Mouse (Mus musculus): ENCODE measurements around the gene Myl6. TPM values are rescaled to one million over a fixed set of nuclear protein-coding genes. Genes with fewer than 3 reads are reported as not detected.

The Myl6 gene
- total RNA-seq, 4 experiments from 2014 or later = 125 to 188 (median 158) TPM

- no peak for DNase-seq (ENCODE audit: low spot score in 2 of 2)
These were observed 4.2 kb downstream of the Myl6 start for GRCm38 (mm10) chr10:128489785-128490184.

DNA sequence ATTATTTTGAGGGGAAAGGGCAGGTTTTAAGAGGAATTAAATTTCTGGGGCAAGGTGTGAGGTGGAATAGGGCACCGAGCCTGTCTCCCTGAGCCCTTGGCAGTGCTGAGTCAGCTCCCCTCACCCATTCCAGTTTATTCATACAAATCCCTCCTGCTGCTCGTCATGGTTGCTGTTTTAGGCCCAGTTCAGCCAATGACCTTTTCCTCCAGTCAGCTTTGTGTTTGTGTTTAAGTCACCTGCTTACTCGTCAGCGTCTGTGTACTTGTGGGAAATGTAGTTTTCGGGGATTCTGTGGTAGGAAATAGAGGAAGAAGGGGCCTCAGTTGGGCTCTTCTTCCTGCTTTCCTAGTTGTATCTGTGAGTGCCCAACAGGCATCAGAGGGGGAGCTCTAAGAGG is 4.6 kb downstream of the Myl6 start:
- no peak for DNase-seq (ENCODE audit: low spot score in 2 of 2)

DNA sequence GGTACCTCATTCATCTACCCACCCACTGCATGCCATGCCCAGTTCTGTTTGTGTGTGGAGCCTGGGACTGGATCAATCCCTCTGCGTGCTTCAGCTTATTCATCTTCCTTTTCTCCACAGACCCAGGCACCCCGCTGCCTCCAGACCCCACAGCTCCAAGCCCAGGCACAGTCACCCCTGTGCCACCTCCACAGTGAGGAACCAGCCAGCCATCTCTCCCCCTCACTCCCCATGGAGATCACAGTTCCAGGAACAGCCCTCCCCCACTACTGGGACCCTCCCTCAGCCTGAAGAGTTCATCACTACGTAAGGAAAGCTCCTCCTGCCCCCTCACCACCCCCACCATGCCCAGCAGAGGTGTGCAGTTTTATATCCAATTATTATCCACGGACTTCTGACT is 5.2 kb downstream of the Myl6 start:
- DNase-seq (ENCODE audit: low spot score in 2 of 2) = no peak

- no peak for DNase-seq (ENCODE audit: low spot score in 2 of 2)
These were observed 5.9 kb downstream of the Myl6 start for GRCm38 (mm10) chr10:128487861-128488712.

DNA sequence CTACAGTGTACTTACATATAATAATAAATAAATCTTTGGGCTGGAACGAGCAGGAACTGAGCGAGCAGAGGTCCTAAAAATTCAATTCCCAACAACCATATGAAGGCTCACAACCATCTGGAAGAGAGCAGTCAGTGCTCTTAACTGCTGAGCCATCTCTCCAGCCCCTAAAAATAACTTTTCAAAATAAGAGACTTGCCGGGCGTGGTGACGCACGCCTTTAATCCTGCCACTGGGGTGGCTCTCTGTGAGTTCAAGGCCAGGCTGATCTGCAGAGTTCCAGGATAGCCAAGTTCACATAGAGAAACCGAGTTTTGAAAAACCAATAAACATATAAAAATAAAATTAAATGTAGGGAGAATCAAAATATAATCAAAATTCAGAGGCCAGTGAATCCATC is 7.6 kb downstream of the Myl6 start:
- DNase-seq (ENCODE audit: low spot score in 2 of 2) = no peak

DNA sequence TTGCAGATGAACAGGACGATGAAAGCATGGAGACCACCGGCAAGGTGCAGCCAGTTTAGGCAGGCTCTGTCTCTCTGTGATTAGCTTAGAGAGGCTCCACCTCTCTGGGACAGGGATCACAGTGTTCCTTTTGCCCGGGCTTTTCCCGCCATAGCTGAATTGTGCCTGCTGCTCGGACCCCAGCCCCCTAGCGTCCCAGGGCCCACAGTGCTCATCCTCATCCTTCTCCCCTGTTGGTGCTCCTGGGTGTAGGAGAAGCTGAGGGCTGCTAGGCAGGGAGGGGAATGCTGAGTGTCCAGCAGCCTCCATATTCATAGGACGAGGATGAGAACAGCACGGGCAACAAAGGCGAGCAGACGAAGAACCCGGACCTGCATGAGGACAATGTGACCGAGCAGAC is 19.6 kb downstream of the Myl6 start:
- DNase-seq (ENCODE audit: low spot score in 2 of 2) = no peak

DNA sequence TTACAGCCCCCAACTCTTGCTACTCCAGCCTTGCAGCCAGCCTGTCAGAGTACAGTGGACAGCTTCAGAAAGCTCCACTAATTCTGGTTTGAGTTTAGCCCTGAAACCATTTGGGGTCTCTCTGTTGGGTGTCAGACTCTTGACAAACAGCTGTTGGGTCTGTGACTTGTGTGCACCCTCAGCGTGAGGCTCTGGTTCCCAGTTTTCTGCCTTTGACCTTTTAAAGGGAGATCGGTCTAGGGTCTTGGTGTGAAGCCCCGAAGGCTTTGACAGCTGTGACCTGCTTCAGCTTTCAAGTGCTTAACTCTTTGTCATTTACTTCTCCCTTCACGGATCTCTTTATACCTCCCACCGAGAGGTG is 33.7 kb downstream of the Myl6 start:
- no peak for DNase-seq (ENCODE audit: low spot score in 2 of 2)

DNA sequence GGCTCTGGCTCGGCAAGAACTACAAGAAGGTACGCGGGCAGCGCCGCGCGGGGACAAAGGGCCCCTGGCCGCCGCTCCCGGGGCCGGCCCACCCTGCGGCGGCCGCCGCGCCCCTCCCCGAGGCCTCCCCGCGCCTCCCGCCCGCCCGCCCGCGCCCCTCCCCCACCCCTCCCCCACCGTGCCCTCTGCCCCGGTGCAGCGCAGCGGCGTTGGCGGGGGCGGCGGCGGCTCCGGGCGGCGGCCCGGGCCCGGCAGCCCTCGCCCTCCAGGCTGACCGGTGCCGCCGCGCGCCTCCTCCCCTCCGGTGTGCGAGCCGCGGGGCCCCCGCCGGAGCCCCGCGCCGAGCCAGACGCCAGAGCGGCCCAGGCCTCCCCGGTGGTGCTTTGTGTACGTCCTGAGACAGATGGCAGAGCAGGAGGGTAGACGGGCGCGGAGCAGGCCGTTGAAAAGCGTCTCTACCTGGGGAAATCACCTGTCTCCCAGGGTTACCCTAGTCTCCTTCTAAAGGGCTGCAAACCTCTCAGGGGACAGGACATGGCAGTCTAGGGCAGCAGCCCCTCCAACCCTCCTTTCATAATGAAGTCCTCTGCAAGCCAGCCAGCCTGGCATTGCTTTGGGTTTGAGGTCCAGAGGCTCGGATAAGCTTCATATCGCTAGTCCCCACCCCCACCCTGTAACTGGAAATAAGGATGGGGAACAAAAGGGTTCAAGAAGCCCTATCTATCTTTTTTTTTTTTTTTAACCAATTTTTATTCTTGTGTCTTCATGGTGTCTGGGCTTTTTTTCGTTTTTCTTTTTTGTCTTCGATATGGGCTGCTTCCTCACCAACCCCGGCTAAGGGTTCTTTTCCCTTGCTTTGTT is 34.3 kb downstream of the Myl6 start:
- no peak for DNase-seq (ENCODE audit: low spot score in 2 of 2)

DNA sequence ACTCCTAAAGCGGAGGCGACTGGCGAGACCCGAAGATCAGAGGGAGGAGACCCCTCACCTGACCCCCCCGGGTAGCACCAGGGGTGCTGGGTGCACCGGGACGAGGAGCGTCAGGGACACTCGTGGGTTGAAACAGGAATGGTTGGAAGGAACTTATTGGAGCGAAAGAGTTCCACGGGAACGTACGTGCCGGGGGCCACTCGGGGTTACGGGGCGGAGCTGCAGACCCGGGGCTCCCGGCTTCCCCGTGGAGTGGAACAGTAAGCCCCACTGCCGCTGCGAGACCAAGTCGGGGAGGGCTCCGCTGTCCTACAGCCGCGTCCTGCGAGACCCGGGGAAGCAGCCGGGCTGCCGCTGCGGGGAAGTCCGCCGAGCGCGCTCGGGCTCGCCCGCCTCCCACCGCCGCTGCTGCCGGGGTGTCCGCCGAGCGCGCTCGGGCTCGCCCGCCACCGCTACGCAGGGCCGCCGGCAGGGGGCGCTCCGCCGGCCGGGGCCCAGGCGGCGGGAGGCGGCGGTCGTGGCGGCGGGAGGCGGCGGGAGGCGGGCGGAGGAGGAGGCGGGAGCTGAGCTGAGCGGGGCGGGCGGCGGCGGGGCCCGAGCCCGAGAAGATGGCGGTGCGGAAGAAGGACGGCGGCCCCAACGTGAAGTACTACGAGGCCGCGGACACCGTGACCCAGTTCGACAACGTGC is 35.1 kb downstream of the Myl6 start, which contains the start of gene Smarcc2:
Gene Smarcc2, plus strand, starts transcription at position 530 of the 690 bp plus-strand sequence.
- DNase-seq (ENCODE audit: low spot score in 2 of 2) = peak; percentile 74 to 81

DNA sequence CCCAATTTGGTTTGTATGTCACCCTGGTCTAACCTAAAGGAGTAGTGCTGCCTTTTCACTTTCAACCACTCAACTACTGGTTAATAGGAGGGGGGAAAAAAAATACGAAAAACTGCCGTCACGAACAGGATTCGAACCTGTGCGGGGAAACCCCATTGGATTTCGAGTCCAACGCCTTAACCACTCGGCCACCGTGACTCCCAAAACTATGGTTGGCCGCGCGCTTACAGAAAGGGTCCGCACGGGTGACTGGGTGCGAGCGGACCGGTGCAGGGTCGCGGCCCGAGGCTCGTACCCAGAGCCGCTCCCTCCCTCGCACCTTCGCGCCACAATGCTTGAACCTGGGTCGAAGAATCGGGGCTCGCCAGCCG is 35.6 kb downstream of the Myl6 start:
- DNase-seq (ENCODE audit: low spot score in 2 of 2) = peak; percentile 81 to 83

DNA sequence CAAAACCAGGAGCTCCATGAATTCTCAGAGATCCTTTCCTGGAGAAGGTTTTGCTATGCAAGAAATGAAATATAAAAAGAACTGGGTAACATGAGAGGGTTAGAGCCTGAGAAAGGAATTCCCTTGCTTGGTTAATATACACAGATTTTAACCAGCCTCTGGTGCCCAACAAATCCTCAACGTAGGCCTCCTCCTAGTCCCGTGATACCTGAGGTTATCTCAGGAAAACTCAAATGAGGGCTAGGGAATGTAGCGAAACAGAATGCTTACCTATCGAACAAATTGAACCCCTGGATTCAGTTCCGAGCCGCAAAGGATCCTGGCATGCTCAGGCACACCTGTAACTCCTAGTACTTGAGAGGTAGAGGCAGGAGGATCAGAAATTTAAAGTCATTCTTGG is 36.3 kb downstream of the Myl6 start:
- DNase-seq (ENCODE audit: low spot score in 2 of 2) = no peak

DNA sequence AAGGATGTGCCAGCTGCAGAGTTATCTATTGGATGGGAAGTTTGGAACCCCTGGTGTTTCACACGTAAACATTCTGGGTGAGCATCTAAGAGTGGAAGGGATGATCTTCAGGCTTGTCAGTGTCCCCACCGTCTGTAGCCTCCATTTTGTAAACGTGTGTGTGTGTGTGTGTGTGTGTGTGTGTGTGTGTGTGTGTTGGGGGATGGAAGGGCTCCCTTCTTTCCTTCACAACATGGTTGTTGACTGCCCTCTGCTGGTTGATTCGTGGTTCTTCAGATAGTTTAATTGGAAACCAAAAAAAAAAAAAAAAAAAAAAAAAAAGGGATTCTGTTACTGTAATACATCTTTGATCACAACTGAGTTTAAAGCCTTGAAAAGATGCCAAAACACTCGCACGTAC is 38.7 kb downstream of the Myl6 start:
- peak; percentile 38 to 54 for DNase-seq (ENCODE audit: low spot score in 2 of 2)

GRCm38 (mm10) chr10:128454471-128454870 is 39.5 kb downstream of the Myl6 start:
- no peak for DNase-seq (ENCODE audit: low spot score in 2 of 2)

- DNase-seq (ENCODE audit: low spot score in 2 of 2) = no peak
These were observed 42.9 kb downstream of the Myl6 start for GRCm38 (mm10) chr10:128451014-128451413.

- no peak for DNase-seq (ENCODE audit: low spot score in 2 of 2)
These were observed 48.5 kb downstream of the Myl6 start for GRCm38 (mm10) chr10:128445407-128445806.

- no peak for DNase-seq (ENCODE audit: low spot score in 2 of 2)
These were observed 49.6 kb downstream of the Myl6 start for GRCm38 (mm10) chr10:128444354-128444753.

- no peak for DNase-seq (ENCODE audit: low spot score in 2 of 2)
These were observed 51.2 kb downstream of the Myl6 start for GRCm38 (mm10) chr10:128442718-128443117.

DNA sequence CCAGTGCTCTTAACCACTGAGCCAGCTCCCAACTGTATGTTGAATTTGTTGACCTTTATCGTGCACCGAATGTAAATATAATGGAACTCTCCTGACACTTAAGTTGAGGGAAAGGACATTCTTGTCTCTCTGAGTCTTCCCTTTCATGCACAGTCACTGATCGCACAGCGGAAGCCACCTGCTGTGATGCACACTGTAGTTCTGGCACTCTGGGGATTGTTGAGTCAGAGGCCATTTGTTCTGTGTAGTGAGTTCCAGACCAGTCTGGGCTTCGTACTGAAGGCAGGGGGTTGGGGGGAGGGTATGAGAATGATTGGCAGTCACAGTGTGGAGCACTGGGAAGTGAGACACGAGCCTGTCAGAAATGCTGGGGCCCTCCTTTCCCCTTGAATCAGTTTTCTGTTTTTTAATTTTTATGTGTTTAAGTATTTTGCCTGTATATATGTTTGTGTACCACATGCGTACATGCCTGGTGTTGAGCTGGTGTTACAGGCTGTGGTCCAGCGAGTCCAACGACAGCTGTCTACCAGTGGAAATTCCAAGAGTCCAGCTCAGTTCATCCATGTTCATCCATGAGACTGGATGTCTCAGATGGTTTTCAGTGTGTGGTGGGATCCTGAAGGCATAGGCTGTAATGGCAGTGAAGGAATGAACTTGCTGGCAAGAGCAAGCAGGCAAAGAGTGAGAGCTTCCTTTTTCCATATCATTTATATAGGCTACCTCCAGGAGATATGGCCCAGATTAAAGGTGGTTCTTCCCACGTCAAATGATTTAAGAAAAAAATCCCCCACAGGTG is 52.4 kb downstream of the Myl6 start:
- DNase-seq (ENCODE audit: low spot score in 2 of 2) = no peak

Data from gastrocnemius, adult 8-10 months (tissue).